Mouse (Mus musculus) small intestine, adult 2 months (tissue): ENCODE measurements around the gene Fbxo46.

Source experiments
- CTCF ChIP-seq: fragments of 200-500 bp; IDR thresholded peaks from 2 replicates; pipeline ENCODE4 v1.5.1; 2012; ENCODE audit warnings: low read depth, mild to moderate bottlenecking, control low read depth, inconsistent platforms, low read length, moderate library complexity, mixed read lengths; ENCODE audit not compliant: insufficient replicate concordance, insufficient read length; ENCODE audit errors: extremely low read depth
- POLR2A ChIP-seq: fragments of 200-500 bp; IDR thresholded peaks from 2 replicates; pipeline ENCODE4 v1.6.1; 2012; ENCODE audit warnings: low read depth, mild to moderate bottlenecking, control low read depth, inconsistent platforms, low read length, moderate library complexity

- TF ChIP-seq CTCF: no peak
- TF ChIP-seq POLR2A: no peak
Observed at GRCm38 (mm10) chr7:19129396-19129795, 9.7 kb downstream of the Fbxo46 start.
